Mouse (Mus musculus) embryonic facial prominence, embryonic 14.5 days (tissue): ENCODE measurements around the gene Slc34a1. TPM values are rescaled to one million over a fixed set of nuclear protein-coding genes. Genes with fewer than 3 reads are reported as not detected.

ENCODE experiments used
- ATAC-seq: fragments of 200-750 bp; cut with Nextera tagmentation; 2 replicates; pipeline ENCODE4 v1.8.0; 2017; ENCODE audit warnings: low read depth, moderate number of reproducible peaks, moderate TSS enrichment
- DNase-seq: peaks from one replicate; pipeline ENCODE4 v3.0.0-alpha.2; 2015; ENCODE audit warnings: low spot score
- H3K27ac ChIP-seq: fragments of 300-500 bp; sonication (generic); replicated peaks from 2 replicates; pipeline ENCODE4 v1.5.1; 2014; ENCODE audit warnings: low read depth, mild to moderate bottlenecking, low read length, moderate library complexity
- H3K27me3 ChIP-seq: fragments of 300-500 bp; sonication (generic); replicated peaks from 2 replicates; pipeline ENCODE4 v1.6.1; 2014; ENCODE audit warnings: low read length; ENCODE audit not compliant: control insufficient read depth, insufficient read depth
- H3K36me3 ChIP-seq: fragments of 300-500 bp; sonication (generic); 2 replicates; pipeline ENCODE4 v1.6.1; 2014; ENCODE audit warnings: low read length, mixed read lengths; ENCODE audit not compliant: control insufficient read depth, insufficient read depth
- H3K4me1 ChIP-seq: fragments of 300-500 bp; sonication (generic); 2 replicates; pipeline ENCODE4 v1.6.1; 2014; ENCODE audit warnings: antibody characterized with exemption, low read length; ENCODE audit not compliant: control insufficient read depth, insufficient read depth
- H3K4me2 ChIP-seq: fragments of 300-500 bp; sonication (generic); 2 replicates; pipeline ENCODE4 v1.6.1; 2014; ENCODE audit warnings: low read depth, mild to moderate bottlenecking, low read length, moderate library complexity, mixed read lengths
- H3K4me3 ChIP-seq: fragments of 300-500 bp; sonication (generic); 2 replicates; pipeline ENCODE4 v1.5.1; 2014; ENCODE audit warnings: low read depth, mild to moderate bottlenecking, low read length
- H3K9ac ChIP-seq: fragments of 300-500 bp; sonication (generic); 2 replicates; pipeline ENCODE4 v1.6.1; 2014; ENCODE audit warnings: low read depth, mild to moderate bottlenecking, low read length, moderate library complexity, mixed read lengths
- H3K9me3 ChIP-seq: fragments of 300-500 bp; sonication (generic); 2 replicates; pipeline ENCODE4 v1.6.1; 2016; ENCODE audit warnings: low read length; ENCODE audit not compliant: control insufficient read depth
- WGBS: fragments of 180-500 bp; shearing (Covaris S2); extraction: QIAGEN DNeasy Blood & Tissue Kit; methylation state at CpG from one replicate; pipeline ENCODE4 v1.1.7; 2014; 5-methylcytosine and 5-hydroxymethylcytosine counted together
- polyA plus RNA-seq: library from polyadenylated mRNA; unstranded; fragments of >200 nt; fragmentation: Nextera tagmentation; extraction: Ambion mirVana; gene quantifications from 2 replicates; pipeline ENCODE4 v1.2.1, GENCODE M21; 2014

Slc34a1 gene
- not detected in 2 replicates for polyA plus RNA-seq

DNA sequence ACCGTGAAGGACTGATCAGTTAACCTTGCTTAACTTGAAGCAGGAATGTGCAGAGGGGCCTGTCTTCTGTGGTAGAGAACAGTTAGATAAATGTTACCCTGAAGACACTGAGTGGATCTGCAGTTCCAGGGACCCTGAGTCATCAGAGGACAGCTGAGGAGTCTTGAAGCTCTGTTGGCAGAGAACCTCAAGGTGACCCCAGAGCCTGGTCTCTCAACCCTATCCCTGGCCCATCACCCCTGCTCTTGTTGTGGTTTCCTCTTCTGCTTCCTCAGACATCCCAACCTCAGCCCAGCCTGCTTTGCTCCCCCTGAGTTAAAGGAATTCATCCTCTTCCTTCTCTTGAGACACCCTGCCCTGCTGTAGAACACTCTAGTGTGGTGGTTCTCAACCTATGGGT, at the start of gene Slc34a1:
TSS of gene Slc34a1 (plus strand) at position 100 of the 400 bp plus-strand sequence.
- ATAC-seq, result no peak
- Histone ChIP-seq H3K4me2 (no peak within 1 kb of the TSS), H3K4me1 (no peaks in the 10 kb centered on the region), H3K9me3 (no peaks in the 10 kb centered on the region), H3K27ac (no peak within 1 kb of the TSS), H3K36me3 (no peaks in the 10 kb centered on the region), H3K9ac (no peak within 1 kb of the TSS), H3K4me3 (no peak within 1 kb of the TSS), H3K27me3 (no peaks in the 10 kb centered on the region)
- 75% methylated on average over 1 of the region's 1 CpGs for WGBS
- DNase-seq, result no peak

DNA sequence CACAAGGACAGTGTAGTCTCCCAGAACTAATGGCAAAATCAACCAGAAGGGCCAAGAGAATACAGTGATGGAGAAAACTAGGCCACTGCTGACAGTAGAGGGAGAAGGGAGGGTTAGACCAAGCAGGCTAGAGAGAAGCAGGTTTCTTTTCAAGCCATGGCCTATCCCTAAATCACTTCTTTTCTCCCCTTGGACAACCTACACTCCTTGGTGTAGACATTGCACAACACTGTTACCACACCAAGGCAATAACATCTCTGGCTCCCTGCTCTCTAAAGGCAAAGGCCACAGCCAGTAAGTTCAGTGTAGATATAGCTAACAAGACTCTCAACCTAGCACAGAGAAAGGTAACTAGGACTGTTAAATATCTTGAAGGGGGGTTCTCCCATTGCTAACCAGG, 36.8 kb upstream of the Slc34a1 start:
- H3K27me3 ChIP-seq, result no peaks in the 10 kb centered on the region
- H3K4me2 ChIP-seq, result peak overlapping the region; percentile 89
- peaks cover 14% of the 10 kb centered on the region for H3K4me1 ChIP-seq
- no peaks in the 10 kb centered on the region for H3K9me3 ChIP-seq
- no peak for DNase-seq
- H3K4me3 ChIP-seq, result peak overlapping the region; percentile 87
- H3K9ac ChIP-seq, result peak overlapping the region; percentile 92
- peaks cover 45% of the 10 kb centered on the region for H3K36me3 ChIP-seq
- no peak overlapping the region for H3K27ac ChIP-seq
- no peak for ATAC-seq

DNA sequence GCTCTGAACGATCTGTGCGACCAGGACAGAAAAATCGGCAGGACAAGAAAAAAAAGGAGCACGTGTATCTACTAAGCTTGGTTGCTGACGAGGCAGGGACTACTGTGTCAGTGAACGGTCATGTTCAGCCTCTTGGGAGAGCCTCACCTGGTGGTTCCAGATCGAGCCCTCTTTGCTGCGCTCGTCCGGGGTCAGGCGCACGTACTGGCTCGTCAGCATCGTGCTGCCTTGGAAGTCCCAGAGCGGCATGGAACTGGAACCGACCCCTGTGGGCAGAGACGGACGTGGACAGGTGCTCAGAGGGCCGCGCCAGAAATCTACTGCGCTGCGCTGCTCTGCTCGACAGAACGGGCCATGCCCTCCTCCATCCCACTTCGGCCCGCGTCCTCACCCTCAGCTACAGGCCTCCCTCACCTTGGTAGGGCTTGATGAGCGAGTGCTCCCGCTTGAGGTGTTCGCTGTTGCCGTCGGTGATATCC, 36.0 kb upstream of the Slc34a1 start:
- Histone ChIP-seq H3K27me3 (no peaks in the 10 kb centered on the region), H3K4me3 (peak overlapping the region; percentile 87), H3K4me1 (peaks cover 14% of the 10 kb centered on the region), H3K9me3 (no peaks in the 10 kb centered on the region), H3K27ac (peak overlapping the region; percentile 88), H3K9ac (peak overlapping the region; percentile 92), H3K4me2 (peak overlapping the region; percentile 89), H3K36me3 (peaks cover 39% of the 10 kb centered on the region)
- DNase-seq (no peak), ATAC-seq (peak; percentile 8; the same call in 1 of the 2 replicates)
- 1% methylated on average over 32 of the region's 32 CpGs for WGBS

DNA sequence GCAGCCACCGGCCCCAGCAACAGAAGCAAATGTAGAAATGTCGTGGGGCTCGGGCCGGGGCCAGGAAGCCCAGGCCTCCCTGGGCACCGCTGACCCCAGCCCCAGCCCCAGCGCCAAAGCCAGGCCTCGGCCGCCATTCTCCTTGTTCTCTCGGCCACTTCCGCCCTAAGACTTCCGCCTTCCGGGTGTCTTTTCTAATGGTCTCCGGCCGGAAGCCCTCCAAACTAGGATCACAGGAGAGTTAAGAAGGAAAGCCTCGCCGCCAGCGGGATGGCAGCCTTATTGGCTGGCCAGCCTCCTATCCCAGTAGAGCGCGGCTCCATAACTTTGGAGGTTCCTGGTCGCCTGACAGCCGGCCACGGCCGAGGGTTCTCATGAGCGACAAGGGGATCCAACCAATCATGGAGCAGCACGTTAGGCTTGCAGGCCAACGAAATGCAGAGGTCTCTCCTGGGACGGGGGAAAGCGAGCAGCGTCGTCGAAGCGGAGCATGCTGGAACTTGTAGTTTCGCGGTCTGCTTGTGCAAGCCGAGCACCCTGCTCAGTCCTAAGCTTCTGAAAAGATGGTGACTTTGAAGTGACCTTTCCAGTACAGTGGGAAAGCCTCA, 35.4 kb upstream of the Slc34a1 start, which contains the start of gene Lman2:
TSS of gene Lman2 (minus strand) at position 331 of the 608 bp plus-strand sequence.
- H3K9ac ChIP-seq, result peak within 1 kb of the TSS; percentile 92
- ATAC-seq, result peak; percentile 99
- peak within 1 kb of the TSS; percentile 87 for H3K4me3 ChIP-seq
- H3K9me3 ChIP-seq, result no peaks in the 10 kb centered on the region
- H3K36me3 ChIP-seq, result peaks cover 33% of the 10 kb centered on the region
- H3K4me2 ChIP-seq, result peak within 1 kb of the TSS; percentile 89
- peak within 1 kb of the TSS; percentile 88 for H3K27ac ChIP-seq
- WGBS, result 1% methylated on average over 31 of the region's 35 CpGs
- peaks cover 14% of the 10 kb centered on the region for H3K4me1 ChIP-seq
- no peaks in the 10 kb centered on the region for H3K27me3 ChIP-seq
- DNase-seq, result peak; percentile 100

DNA sequence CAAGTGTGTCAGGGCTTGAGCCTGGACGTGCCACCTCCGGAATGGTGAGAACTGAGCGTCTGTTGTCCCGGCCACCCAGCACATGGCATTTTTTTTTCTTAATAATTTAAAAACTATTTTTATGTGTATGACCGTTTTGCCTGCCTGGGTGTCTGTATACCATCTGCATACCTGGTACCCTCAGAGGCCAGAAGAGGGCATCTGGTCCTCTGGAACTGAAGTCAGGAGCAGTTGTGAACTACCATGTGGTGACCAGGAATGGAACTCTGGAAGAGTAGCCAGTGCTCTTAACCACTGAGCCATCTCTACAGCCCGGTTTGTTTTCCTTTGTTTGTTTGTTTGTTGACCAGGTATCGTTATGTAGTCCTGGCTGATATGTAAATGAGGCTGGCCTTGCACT, 29.6 kb upstream of the Slc34a1 start:
- H3K27ac ChIP-seq, result no peak overlapping the region
- H3K4me1 ChIP-seq, result no peaks in the 10 kb centered on the region
- no peak overlapping the region for H3K4me2 ChIP-seq
- H3K9ac ChIP-seq, result no peak overlapping the region
- 0 out of 2 replicates have a peak, but pooled peaks cover 4% of the 10 kb centered on the region for H3K27me3 ChIP-seq
- ATAC-seq, result no peak
- no peaks in the 10 kb centered on the region for H3K36me3 ChIP-seq
- no peaks in the 10 kb centered on the region for H3K9me3 ChIP-seq
- no peak for DNase-seq
- no peak overlapping the region for H3K4me3 ChIP-seq
- WGBS, result 75% methylated on average over 7 of the region's 7 CpGs

DNA sequence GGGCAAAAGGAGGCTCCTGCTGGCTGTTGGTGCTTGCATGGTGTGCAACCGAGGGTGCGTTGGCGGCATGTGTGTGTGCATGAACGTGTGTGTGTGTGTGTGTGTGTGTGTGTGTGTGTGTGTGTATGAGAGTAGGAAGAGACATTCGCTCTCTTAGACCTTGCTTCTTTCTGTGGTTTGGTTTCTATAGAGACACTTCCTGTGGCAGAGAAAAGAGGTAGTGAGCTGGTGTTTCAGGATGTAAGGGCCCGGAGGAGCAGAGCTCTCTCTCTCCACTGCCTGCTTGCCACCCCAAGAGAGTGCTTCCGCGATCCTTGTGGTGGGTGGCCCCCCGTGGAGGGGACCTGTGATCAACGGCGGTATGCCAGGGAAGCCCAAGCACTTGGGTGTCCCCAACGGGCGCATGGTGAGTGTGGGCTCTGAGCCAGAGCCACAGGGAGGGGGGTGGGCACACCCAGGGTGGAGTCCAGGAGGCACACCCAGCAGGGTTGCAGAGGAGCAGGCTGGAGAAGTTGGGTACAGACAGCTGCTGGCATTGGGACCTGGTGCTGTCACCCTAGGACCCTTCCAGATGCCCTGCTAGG, 28.4 kb upstream of the Slc34a1 start, which contains the start of gene Rgs14:
TSS of gene Rgs14 (plus strand) at position 202 of the 584 bp plus-strand sequence.
- Histone ChIP-seq H3K9me3 (no peaks in the 10 kb centered on the region), H3K36me3 (no peaks in the 10 kb centered on the region), H3K4me3 (0 out of 2 replicates have a peak within 1 kb of the TSS, but pooled peaks have one; percentile 8), H3K27me3 (0 out of 2 replicates have a peak, but pooled peaks cover 5% of the 10 kb centered on the region), H3K4me2 (peak within 1 kb of the TSS; percentile 40), H3K9ac (0 out of 2 replicates have a peak within 1 kb of the TSS, but pooled peaks have one; percentile 25), H3K4me1 (no peaks in the 10 kb centered on the region), H3K27ac (no peak within 1 kb of the TSS)
- WGBS, result 58% methylated on average over 13 of the region's 13 CpGs
- DNase-seq (no peak), ATAC-seq (no peak)

DNA sequence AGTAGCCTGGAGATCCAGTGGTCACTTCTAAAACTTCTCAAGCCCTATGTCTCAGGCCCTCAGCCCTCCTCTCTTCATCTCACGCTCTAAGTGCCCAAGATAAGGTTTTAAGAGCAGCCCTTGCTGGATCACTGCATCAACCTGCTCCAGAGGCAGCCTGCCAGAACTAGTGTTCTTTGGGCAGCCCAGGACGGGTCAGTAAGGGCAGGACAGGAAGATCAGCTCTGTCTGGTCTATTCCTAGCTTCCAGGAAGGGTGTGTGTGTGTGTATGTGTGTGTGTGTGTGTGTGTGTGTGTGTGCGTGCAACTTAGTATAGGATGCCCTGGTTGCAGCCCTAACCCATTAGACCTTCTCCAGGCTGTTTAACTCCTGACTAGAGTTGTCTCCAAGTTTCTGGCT, 27.8 kb upstream of the Slc34a1 start:
- WGBS, result 69% methylated on average over 3 of the region's 3 CpGs
- H3K27ac ChIP-seq, result no peak overlapping the region
- H3K36me3 ChIP-seq, result no peaks in the 10 kb centered on the region
- DNase-seq (no peak), ATAC-seq (no peak)
- H3K4me2 ChIP-seq, result peak overlapping the region; percentile 40; the same call in 1 of the 2 replicates
- H3K27me3 ChIP-seq, result 0 out of 2 replicates have a peak, but pooled peaks cover 5% of the 10 kb centered on the region
- H3K4me3 ChIP-seq, result no peak overlapping the region
- no peaks in the 10 kb centered on the region for H3K9me3 ChIP-seq
- H3K4me1 ChIP-seq, result no peaks in the 10 kb centered on the region
- H3K9ac ChIP-seq, result no peak overlapping the region

DNA sequence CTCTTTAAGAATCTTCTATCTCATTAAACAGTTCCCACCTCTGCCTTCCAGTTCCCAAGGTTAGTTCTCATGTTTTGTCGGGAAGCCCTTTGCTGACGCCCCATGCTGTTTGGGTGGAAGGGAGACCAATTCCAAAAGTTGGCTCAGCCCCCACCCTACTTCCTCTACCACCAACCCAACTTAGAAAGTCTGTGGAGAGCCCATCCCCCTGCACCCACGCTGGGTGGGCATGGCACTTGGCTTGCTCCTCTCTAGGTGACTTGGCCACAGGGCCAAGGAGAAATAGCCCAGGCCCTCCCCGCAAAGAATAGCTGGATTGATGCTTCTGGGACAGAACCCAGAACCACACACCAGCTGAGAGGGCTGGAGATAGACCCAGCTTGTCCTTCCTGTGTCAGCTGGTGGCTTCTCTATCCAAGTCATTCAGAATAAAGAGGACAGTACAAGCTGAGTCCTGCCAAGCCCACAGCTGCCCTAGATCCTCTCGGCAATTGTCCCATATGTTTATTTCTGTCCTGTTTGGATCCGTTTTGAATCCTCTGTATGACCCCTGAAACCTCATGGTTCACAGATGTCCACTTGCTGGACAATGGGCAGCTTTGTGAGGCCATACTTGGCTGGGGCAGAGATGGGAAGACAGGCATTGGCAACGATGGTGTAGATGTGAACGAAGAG, 26.8 kb upstream of the Slc34a1 start:
- 49% methylated on average over 8 of the region's 8 CpGs for WGBS
- no peak for DNase-seq

More for the DNA sequence above, 26.8 kb upstream of the Slc34a1 start:
- H3K4me2 ChIP-seq, result no peak overlapping the region
- no peaks in the 10 kb centered on the region for H3K9me3 ChIP-seq
- H3K4me1 ChIP-seq, result no peaks in the 10 kb centered on the region
- ATAC-seq, result peak; percentile 19; the same call in 1 of the 2 replicates
- H3K27me3 ChIP-seq, result 0 out of 2 replicates have a peak, but pooled peaks cover 5% of the 10 kb centered on the region
- no peak overlapping the region for H3K9ac ChIP-seq
- no peak overlapping the region for H3K27ac ChIP-seq
- no peaks in the 10 kb centered on the region for H3K36me3 ChIP-seq
- no peak overlapping the region for H3K4me3 ChIP-seq
